Mouse (Mus musculus) lung, adult 2 months (tissue): ENCODE measurements around the gene Map3k14. TPM values are rescaled to one million over a fixed set of nuclear protein-coding genes. Genes with fewer than 3 reads are reported as not detected.

ENCODE experiments used
- DNase-seq: peaks from one replicate; pipeline ENCODE4 v3.0.0; 2022
- H3K4me1 ChIP-seq: fragments of 200-500 bp; 2 replicates; pipeline ENCODE4 v1.6.1; 2011; ENCODE audit warnings: low read length; ENCODE audit not compliant: control insufficient read depth, insufficient read depth
- H3K4me3 ChIP-seq: fragments of 200-500 bp; replicated peaks from 2 replicates; pipeline ENCODE3; 2011; ENCODE audit warnings: low read depth, mild to moderate bottlenecking, control low read depth, low read length; ENCODE audit errors: extremely low read depth
- CTCF ChIP-seq: fragments of 200-500 bp; IDR thresholded peaks from 2 replicates; pipeline ENCODE4 v1.5.1; 2011; ENCODE audit warnings: mild to moderate bottlenecking, low read length, control low read depth; ENCODE audit not compliant: insufficient read depth
- POLR2A ChIP-seq: fragments of 200-500 bp; IDR thresholded peaks from 2 replicates; pipeline ENCODE4 v1.6.1; 2011; ENCODE audit warnings: low read depth, mild to moderate bottlenecking, control low read depth, low read length, borderline replicate concordance; ENCODE audit errors: extremely low read depth
- WGBS: fragments of 180-500 bp; shearing (Covaris S2); methylation state at CpG from one replicate; pipeline ENCODE4 v1.1.7; 2018; 5-methylcytosine and 5-hydroxymethylcytosine counted together
- polyA plus RNA-seq: library from polyadenylated mRNA; depleted of rRNA; stranded (reverse); fragments of >200 nt; gene quantifications from 2 replicates; pipeline ENCODE4 v1.2.3, GENCODE M21; 2012

Map3k14 gene
- polyA plus RNA-seq, 1 experiment = 19.7 TPM

DNA sequence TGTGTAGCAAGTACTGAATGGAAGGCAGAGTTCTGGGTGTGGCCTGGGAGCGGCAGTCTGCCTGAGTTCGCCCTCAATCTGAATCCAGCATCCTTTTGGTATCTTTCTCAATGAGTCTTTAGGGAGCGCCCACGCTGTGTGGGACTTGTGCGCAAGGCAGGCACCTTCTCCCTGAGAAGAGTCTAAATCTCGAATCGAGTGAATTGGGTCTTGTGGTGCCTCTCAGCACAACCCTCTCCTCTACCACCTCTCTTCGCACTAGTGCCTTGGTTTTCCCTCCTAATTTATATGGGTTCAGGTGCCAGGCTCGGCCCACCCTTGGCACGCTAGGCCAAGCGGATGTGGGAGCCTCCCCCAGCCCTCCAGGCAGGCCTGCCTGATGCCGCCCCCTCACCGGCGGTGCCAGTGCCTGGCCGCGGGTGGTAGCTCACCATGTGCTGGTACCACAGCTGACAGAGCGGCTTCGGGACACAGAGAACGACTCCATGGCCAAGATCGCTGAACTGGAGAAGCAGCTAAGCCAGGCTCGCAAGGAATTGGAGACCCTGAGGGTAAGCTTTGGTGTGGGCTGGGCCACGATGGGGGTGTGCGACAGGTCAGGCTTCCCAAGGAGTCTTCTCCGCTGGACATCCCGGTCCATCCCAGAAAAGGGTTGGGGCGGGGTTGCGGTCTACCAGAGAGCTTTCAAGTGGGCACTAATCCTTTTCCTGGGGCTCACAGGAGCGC lies 74.9 kb downstream of the Map3k14 start:
- WGBS = 33% methylated on average over 28 of the region's 28 CpGs
- no peak overlapping the region for H3K4me3 ChIP-seq

DNA sequence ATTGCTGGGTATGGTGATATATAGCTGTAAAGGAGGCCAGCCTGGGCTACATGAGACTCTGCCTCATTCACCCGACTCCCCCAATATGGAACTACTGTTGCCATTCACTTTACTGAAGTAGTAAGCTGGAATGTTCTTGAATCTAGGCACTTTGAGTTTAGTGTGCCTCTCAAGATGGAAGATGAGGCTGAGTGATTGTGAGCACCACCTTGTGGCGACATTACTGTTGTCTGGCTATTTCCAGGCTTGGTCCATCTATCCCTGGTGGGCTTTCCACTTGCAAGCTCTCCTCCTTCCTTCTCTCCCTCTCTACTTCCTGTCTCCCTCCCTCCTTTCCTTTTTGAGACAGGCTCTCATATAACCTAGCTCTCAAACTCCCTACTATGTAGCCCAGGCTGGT lies 82.4 kb downstream of the Map3k14 start:
- TF ChIP-seq POLR2A = no peak
- peak; percentile 53; the same call in 1 of the 2 replicates for TF ChIP-seq CTCF
- no peaks in the 10 kb centered on the region for H3K4me1 ChIP-seq
- DNase-seq = no peak
- H3K4me3 ChIP-seq = no peak overlapping the region
- WGBS = 42% methylated on average over 2 of the region's 2 CpGs

More for the DNA sequence above, 74.9 kb downstream of the Map3k14 start:
- TF ChIP-seq POLR2A (no peak), CTCF (no peak)
- DNase-seq = no peak
- H3K4me1 ChIP-seq = no peaks in the 10 kb centered on the region

DNA sequence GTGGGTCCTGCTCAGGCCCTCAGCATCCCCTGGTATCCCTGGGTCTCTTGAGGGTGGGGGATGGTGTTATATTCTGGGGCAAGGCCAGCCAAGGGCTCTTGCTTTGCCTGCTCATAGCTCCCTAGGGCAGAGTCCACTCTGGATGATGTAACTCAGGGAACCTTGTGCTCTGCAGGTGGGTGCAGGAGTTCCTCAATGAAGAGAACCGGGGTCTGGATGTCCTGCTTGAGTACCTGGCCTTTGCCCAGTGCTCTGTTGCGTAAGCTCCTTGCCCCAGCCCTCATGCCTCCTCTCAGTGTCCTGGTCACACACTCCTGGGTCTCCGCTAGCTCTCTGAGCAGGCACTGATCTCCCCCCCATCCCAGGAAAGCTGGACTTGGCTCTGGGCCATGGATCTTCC lies 85.4 kb downstream of the Map3k14 start:
- DNase-seq = no peak
- 80% methylated on average over 3 of the region's 3 CpGs for WGBS

DNA sequence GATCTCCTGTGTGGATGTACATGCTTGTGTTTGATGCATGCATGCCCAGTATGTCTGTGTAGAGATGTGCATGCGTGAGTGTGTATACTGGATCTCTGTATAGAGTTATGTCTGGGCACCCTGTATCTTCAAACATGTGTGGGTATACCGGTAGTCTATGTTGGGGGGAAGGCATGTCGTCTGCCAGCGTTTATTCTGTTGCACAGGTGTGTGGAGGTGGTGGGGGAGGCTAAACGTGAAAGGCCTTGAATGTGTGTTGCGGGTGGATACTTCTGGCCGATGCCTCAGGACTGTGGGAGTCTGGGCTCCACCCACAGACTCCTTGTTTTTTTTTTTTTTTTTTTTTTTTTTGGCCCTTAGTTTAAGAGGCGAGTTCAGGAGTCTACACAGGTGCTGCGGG lies 85.9 kb downstream of the Map3k14 start:
- no peaks in the 10 kb centered on the region for H3K4me1 ChIP-seq
- 78% methylated on average over 9 of the region's 9 CpGs for WGBS
- TF ChIP-seq CTCF (no peak), POLR2A (no peak)
- DNase-seq = no peak
- H3K4me3 ChIP-seq = no peak overlapping the region

More for the DNA sequence above, 85.4 kb downstream of the Map3k14 start:
- Histone ChIP-seq H3K4me1 (no peaks in the 10 kb centered on the region), H3K4me3 (no peak overlapping the region)
- TF ChIP-seq CTCF = no peak
- no peak for TF ChIP-seq POLR2A

DNA sequence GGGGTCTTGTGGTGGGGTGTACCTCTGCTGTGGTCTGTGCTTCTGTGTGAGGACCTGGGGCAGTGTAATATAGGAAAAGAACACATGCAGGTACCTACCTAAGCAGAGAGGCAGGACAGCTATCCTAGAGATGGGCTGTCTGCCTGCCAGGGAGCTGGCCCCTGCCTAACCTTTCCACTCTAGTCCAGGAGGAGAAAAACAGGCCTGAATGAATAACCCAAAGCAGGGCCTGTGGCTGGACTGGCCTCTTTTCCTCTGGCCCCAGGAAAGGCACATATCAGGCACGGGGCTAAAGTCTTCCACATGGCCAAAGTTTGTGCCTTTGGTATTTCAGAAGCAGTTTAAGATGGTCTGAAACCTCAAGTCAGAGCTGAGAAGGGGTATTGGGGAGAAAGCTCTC lies 86.8 kb downstream of the Map3k14 start:
- Histone ChIP-seq H3K4me1 (no peaks in the 10 kb centered on the region), H3K4me3 (no peak overlapping the region)
- no peak for DNase-seq
- TF ChIP-seq POLR2A = no peak
- TF ChIP-seq CTCF = no peak
- 52% methylated on average over 1 of the region's 1 CpGs for WGBS

DNA sequence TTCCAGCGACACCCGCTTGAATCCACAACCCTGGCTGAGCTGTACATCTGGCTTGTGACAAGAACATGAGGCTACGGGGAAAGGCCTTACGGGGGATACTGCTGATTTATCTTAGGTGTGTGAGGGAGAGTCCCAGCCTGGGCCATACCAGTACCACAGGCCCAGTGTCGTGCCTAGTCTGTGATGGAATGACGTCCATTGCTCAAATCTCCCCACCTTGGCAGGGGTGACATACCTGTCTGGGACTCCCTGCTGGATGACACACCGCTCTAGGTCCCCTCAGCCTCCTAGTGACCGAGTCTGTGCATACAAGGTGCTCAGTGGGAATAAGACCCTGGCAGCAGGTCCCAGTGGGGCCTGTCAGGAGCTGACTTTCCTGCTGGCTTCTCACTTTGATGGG lies 88.5 kb downstream of the Map3k14 start:
- H3K4me3 ChIP-seq = no peak overlapping the region
- no peaks in the 10 kb centered on the region for H3K4me1 ChIP-seq
- TF ChIP-seq CTCF (no peak), POLR2A (no peak)
- 90% methylated on average over 8 of the region's 8 CpGs for WGBS
- DNase-seq = no peak

DNA sequence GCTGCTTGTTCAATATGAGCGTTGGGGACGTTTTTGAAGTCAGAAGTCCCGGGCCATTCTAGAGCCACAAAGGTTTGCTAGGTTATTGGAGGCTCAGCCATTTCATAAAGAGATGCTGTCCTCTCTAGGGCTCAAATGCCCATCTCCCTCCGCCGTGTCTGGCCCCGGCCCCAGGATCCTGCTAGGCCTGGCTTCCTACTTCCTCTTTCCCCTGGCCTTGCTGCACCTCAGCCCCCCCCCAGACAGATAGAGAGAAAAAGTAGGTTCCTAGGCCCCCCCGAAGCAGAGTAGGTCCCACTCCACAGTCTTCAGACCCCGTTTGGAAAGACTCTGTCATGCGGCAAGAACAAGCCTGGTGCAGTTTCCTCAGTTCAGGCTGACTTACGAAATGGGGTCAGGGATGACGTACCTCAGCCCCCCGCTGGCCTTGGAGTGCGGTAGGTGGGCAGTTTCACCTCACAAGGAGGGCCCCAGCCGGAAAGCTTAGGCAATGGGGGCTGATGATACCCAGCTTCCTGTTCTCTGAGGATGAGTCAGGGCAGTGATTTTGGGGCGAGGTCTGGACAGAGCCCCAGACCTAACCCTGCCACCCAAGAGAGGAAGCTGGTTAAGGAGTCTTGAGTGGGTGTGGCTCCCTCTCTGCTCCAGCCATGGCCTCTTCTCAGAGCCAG lies 89.3 kb downstream of the Map3k14 start:
- WGBS = 75% methylated on average over 15 of the region's 15 CpGs
- no peak for TF ChIP-seq CTCF
- TF ChIP-seq POLR2A = no peak
- Histone ChIP-seq H3K4me3 (no peak overlapping the region), H3K4me1 (no peaks in the 10 kb centered on the region)
- no peak for DNase-seq

DNA sequence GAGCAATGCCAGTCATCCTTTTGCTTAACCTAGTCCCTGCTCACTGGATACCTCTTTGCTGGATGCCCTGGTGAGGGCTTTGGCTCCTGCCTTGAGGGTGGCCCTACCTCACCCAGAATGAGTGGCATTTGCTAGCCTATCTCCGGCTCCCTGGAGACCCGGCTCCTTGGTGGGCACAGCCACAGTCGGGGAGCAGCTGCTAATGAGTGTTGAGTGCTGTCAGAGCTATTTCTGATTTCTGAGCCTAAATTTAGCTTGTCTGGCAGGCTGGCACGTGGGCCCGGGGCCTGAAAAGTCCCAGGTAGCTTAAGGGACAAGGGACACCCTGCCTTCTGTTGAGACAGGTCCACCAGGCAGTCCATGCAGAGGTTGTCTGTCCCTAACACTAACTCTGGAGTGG lies 90.1 kb downstream of the Map3k14 start:
- Histone ChIP-seq H3K4me1 (no peaks in the 10 kb centered on the region), H3K4me3 (no peak overlapping the region)
- DNase-seq = no peak
- 71% methylated on average over 5 of the region's 5 CpGs for WGBS
- TF ChIP-seq POLR2A (no peak), CTCF (no peak)

DNA sequence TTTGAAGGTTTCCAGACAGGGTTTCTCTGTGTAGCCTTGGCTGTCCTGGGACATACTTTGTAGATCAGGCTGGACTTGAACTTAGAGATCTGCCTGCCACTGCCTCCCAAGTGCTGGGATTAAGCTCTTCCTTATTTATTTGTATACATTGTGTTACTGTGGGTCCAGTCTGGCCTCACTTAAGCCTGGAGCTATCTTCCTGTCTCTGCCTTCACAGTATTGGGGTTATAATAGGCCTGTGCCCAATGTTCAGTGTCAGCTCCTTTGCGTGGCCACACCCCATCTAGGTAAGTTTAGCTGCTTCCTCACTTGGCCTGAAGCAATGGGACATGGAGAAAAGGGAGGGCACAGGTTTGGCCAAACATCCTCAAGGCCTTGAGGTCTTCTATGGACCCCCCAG lies 90.8 kb downstream of the Map3k14 start:
- DNase-seq = no peak
- 88% methylated on average over 1 of the region's 1 CpGs for WGBS
- TF ChIP-seq CTCF (no peak), POLR2A (no peak)
- no peak overlapping the region for H3K4me3 ChIP-seq
- H3K4me1 ChIP-seq = no peaks in the 10 kb centered on the region

DNA sequence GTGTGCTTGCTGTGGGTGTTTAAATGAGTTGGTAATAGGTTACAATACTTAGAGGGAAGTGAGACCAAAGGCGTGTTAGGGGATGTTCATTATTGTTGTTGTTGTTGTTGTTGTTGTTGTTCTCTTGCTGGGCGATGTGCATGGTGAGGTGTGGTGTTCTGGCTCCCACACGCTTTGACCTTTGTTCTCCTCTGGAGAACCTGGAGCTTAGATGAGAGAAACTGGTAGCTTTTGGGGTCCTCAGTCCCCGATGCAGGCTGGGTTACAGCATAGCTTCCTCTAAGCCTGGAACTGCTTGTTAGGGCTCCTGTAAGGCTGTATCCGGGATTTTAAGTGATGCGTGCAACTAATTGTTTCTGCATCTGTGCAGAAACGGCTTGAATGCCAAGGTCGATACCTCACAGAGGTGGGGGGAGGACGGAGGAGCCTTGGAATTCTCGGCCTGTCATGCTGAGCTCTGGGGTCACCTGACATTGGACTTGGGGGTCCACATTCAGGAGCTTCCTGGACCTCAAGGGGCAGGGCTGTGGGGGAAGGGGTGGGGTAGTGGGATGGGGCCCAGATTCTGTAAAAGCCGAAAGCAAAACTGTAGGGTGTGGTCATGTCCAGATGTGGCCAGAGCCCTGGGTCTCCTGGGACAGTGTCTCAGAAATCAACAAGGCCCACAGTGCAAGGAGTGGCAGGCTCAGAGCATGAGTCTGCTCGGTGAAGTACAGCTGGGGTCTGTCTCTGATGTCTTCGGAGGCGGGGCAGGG lies 91.4 kb downstream of the Map3k14 start:
- no peak for DNase-seq

More for the DNA sequence above, 91.4 kb downstream of the Map3k14 start:
- 63% methylated on average over 14 of the region's 14 CpGs for WGBS
- TF ChIP-seq CTCF = no peak
- no peak for TF ChIP-seq POLR2A
- Histone ChIP-seq H3K4me3 (no peak overlapping the region), H3K4me1 (no peaks in the 10 kb centered on the region)
